Mouse (Mus musculus): ENCODE measurements around the gene Pde5a. TPM values are rescaled to one million over a fixed set of nuclear protein-coding genes. Genes with fewer than 3 reads are reported as not detected.

Pde5a gene
- total and polyA plus RNA-seq, 3 experiments, result not detected

DNA sequence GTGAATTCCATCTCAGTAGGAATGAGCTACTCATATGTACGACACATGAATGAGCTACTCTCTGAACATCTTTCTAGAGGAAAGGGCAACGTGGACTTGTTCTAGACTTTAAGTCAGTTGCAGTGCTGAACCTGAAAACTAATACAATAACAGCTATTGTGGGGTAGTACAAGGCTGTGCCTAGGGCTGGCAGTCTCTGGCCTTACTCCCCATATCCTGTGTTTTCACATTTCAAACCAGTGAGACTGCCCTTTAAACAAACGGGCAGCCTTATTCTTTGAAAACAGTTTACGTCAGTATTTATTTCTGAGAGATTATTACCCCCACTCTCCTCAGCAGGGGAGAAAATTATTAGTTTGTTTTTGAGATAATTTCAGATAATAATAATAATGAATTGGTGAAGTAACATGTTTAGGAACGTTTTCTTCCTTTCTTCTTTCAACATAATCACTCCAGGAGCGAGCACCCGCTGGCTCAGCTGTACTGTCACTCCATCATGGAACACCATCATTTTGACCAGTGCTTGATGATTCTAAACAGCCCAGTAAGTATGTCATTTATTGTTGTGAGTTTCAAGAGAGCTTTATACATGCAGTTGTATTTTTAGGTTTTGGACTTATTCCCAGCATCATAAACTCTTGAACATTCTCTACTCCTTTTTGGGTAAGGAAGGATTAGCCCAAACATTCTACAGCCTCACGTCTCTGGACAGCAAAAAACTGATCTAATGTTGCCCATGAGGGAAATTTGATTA lies 106.5 kb downstream of the Pde5a start:
- Histone ChIP-seq H3K36me3 (ENCODE audit: control insufficient read depth in 1 of 2, insufficient read depth in 2 of 2, low read length in 2 of 2) (no peaks in the 10 kb centered on the region), H3K27ac (ENCODE audit: control insufficient read depth, low read depth, low read length) (no peak overlapping the region), H3K27me3 (ENCODE audit: control insufficient read depth in 1 of 2, insufficient read depth in 2 of 2, low read length in 2 of 2) (no peaks in the 10 kb centered on the region), H3K4me1 (ENCODE audit: control insufficient read depth in 1 of 2, insufficient read depth in 2 of 2, low read length in 2 of 2) (no peaks in the 10 kb centered on the region), H3K9me3 (replicated peaks; ENCODE audit: insufficient read depth, low read length) (no peaks in the 10 kb centered on the region), H3K4me3 (ENCODE audit: control insufficient read depth in 1 of 2, insufficient read depth in 1 of 2, low read depth in 2 of 2, low read length in 2 of 2) (no peak overlapping the region), H3K79me2 (ENCODE audit: control insufficient read depth, insufficient read depth, low read length, poor library complexity) (no peaks in the 10 kb centered on the region), H3K9ac (ENCODE audit: control insufficient read depth, low read depth, low read length, poor library complexity, severe bottlenecking) (no peak overlapping the region)
- DNase-seq (ENCODE audit: low read depth, low spot score), result no peak
- TF ChIP-seq MAFK (IDR thresholded peaks at IDR 0.05; ENCODE audit: borderline replicate concordance, low read depth, low read length) (no peak), ZC3H11A (IDR thresholded peaks at IDR 0.05; ENCODE audit: low read depth, low read length) (no peak), RAD21 (IDR thresholded peaks at IDR 0.05; ENCODE audit: low read depth, low read length) (no peak), MEF2A (IDR thresholded peaks at IDR 0.05; ENCODE audit: extremely low read depth, insufficient replicate concordance, low read depth, low read length, poor library complexity, severe bottlenecking) (no peak), JUND (IDR thresholded peaks at IDR 0.05; ENCODE audit: low read depth, low read length) (no peak), RCOR1 (IDR thresholded peaks at IDR 0.05; ENCODE audit: low read depth, low read length) (no peak), UBTF (IDR thresholded peaks at IDR 0.05; ENCODE audit: borderline replicate concordance, insufficient read depth, low read depth, low read length) (no peak), USF2 (IDR thresholded peaks at IDR 0.05; ENCODE audit: borderline replicate concordance in 1 of 2, insufficient read depth in 1 of 2, low read depth in 1 of 2, low read length in 2 of 2) (no peak)

DNA sequence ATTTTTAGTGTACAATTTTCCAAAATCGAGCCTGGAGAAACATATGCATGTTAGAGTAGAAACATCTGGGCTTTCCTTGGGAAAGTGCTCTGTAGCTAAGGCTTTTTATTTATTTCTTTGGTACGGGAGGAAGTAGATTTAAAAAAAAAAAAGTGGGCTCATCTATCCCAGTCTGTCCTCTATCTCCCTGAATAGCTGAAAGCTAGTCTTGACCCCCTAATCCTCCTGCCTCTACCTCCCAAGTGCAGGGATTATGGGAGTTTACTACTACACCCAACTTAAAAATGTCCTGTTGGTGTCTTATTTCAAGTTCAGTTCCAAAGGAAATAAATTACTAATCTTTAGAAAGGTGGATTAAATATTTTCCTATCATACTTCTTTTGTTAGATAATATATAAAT lies 108.9 kb downstream of the Pde5a start:
- Histone ChIP-seq H3K4me1 (ENCODE audit: control insufficient read depth in 1 of 2, insufficient read depth in 2 of 2, low read length in 2 of 2) (no peaks in the 10 kb centered on the region), H3K36me3 (ENCODE audit: control insufficient read depth in 1 of 2, insufficient read depth in 2 of 2, low read length in 2 of 2) (no peaks in the 10 kb centered on the region), H3K4me3 (ENCODE audit: control insufficient read depth in 1 of 2, insufficient read depth in 1 of 2, low read depth in 2 of 2, low read length in 2 of 2) (no peak overlapping the region), H3K79me2 (ENCODE audit: control insufficient read depth, insufficient read depth, low read length, poor library complexity) (no peaks in the 10 kb centered on the region), H3K9ac (ENCODE audit: control insufficient read depth, low read depth, low read length, poor library complexity, severe bottlenecking) (no peak overlapping the region), H3K9me3 (replicated peaks; ENCODE audit: insufficient read depth, low read length) (no peaks in the 10 kb centered on the region), H3K27ac (ENCODE audit: control insufficient read depth, low read depth, low read length) (no peak overlapping the region), H3K27me3 (ENCODE audit: control insufficient read depth in 1 of 2, insufficient read depth in 2 of 2, low read length in 2 of 2) (no peaks in the 10 kb centered on the region)
- no peak for TF ChIP-seq NELFE (IDR thresholded peaks at IDR 0.05; ENCODE audit: low read depth, low read length)
- no peak for TF ChIP-seq TCF12 (IDR thresholded peaks at IDR 0.05; ENCODE audit: low read depth, low read length)
- no peak for DNase-seq (ENCODE audit: low read depth, low spot score)

DNA sequence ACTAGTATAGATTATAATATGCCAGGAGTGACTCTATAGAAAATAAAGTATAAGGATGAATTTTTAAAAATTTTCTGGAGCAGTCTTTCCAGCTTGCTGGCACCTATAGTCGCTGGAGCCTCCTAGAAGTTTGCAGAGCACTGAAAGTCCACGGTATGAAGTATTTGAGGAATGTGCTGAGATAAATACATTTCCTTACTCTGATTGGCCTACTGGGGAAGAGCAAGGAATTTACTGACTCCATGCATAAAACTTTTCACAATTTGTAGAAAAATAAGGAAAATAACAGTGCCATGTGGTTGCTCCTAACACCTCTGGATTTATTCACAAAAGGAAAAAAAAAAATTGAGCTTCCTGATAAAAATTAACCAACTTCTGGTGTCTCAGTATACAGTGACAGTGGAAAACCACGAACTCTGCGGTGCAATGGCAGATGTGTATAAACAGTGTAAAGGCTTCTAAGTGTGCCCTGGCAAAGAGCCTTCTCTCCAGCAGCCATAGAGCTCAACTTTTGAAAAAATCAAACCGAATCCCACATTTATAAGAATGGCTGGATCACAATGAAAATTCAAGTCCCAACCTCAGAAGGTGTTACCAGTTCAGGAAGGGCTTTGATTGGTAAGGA lies 119.8 kb downstream of the Pde5a start:
- Histone ChIP-seq H3K79me2 (ENCODE audit: control insufficient read depth, insufficient read depth, low read length, poor library complexity) (no peaks in the 10 kb centered on the region), H3K36me3 (ENCODE audit: control insufficient read depth in 1 of 2, insufficient read depth in 2 of 2, low read length in 2 of 2) (no peaks in the 10 kb centered on the region), H3K4me1 (ENCODE audit: control insufficient read depth in 1 of 2, insufficient read depth in 2 of 2, low read length in 2 of 2) (no peaks in the 10 kb centered on the region), H3K27ac (ENCODE audit: control insufficient read depth, low read depth, low read length) (no peak overlapping the region), H3K4me3 (ENCODE audit: control insufficient read depth in 1 of 2, insufficient read depth in 1 of 2, low read depth in 2 of 2, low read length in 2 of 2) (no peak overlapping the region), H3K27me3 (ENCODE audit: control insufficient read depth in 1 of 2, insufficient read depth in 2 of 2, low read length in 2 of 2) (no peaks in the 10 kb centered on the region; a peak in 1 of 4 replicates), H3K9me3 (replicated peaks; ENCODE audit: insufficient read depth, low read length) (no peaks in the 10 kb centered on the region), H3K9ac (ENCODE audit: control insufficient read depth, low read depth, low read length, poor library complexity, severe bottlenecking) (no peak overlapping the region)
- no peak for TF ChIP-seq USF2 (IDR thresholded peaks at IDR 0.05; ENCODE audit: borderline replicate concordance in 1 of 2, insufficient read depth in 1 of 2, low read depth in 1 of 2, low read length in 2 of 2)
- no peak for TF ChIP-seq NRF1 (IDR thresholded peaks at IDR 0.05; ENCODE audit: insufficient read depth, low read depth, low read length, poor library complexity, severe bottlenecking)
- TF ChIP-seq RAD21 (IDR thresholded peaks at IDR 0.05; ENCODE audit: low read depth, low read length), result no peak
- no peak for TF ChIP-seq GABPA (IDR thresholded peaks at IDR 0.05; ENCODE audit: low read depth, low read length)
- DNase-seq (ENCODE audit: low read depth, low spot score), result no peak
